Mouse (Mus musculus) brown adipose tissue, adult 24 weeks (tissue): ENCODE results near the gene Axin2. TPM values are rescaled to one million over a fixed set of nuclear protein-coding genes. Genes with fewer than 3 reads are reported as not detected.

Source experiments
- H3K27ac ChIP-seq: fragments of 200-500 bp; replicated peaks from 2 replicates; pipeline ENCODE4 v1.5.1; 2012; ENCODE audit warnings: low read depth, mild to moderate bottlenecking, low read length
- H3K4me1 ChIP-seq: fragments of 200-500 bp; 2 replicates; pipeline ENCODE4 v1.6.1; 2012; ENCODE audit warnings: low read length, mixed read lengths; ENCODE audit not compliant: control insufficient read depth, insufficient read depth, insufficient read length
- H3K4me3 ChIP-seq: fragments of 200-500 bp; 2 replicates; pipeline ENCODE4 v1.5.1; 2012; ENCODE audit warnings: low read depth, mild to moderate bottlenecking, low read length, moderate library complexity; ENCODE audit not compliant: insufficient read depth
- polyA plus RNA-seq: library from polyadenylated mRNA; stranded (reverse); fragments of >200 nt; gene quantifications from 2 replicates; pipeline ENCODE4 v1.2.4, GENCODE M21; 2012; ENCODE audit not compliant: missing spikeins, insufficient read depth, insufficient read length

Gene Axin2
- polyA plus RNA-seq, 1 experiment = 19.4 TPM

GRCm38 (mm10) chr11:108989940-108990339, 69.8 kb downstream of the Axin2 start:
- Histone ChIP-seq H3K4me3 (no peak overlapping the region), H3K4me1 (peaks cover 5% of the 10 kb centered on the region; the same call in 1 of the 2 replicates), H3K27ac (peak overlapping the region; percentile 96)

GRCm38 (mm10) chr11:108993414-108993813, 73.3 kb downstream of the Axin2 start:
- H3K27ac ChIP-seq = peak overlapping the region; percentile 53
- no peak overlapping the region for H3K4me3 ChIP-seq
- H3K4me1 ChIP-seq = peaks cover 5% of the 10 kb centered on the region; the same call in 1 of the 2 replicates

GRCm38 (mm10) chr11:108995196-108995989, 75.2 kb downstream of the Axin2 start:
- Histone ChIP-seq H3K4me3 (no peak overlapping the region), H3K4me1 (peaks cover 5% of the 10 kb centered on the region; the same call in 1 of the 2 replicates), H3K27ac (peak overlapping the region; percentile 99)

- H3K27ac ChIP-seq = peak overlapping the region; percentile 99
- no peak overlapping the region for H3K4me3 ChIP-seq
- H3K4me1 ChIP-seq = peaks cover 5% of the 10 kb centered on the region; the same call in 1 of the 2 replicates
Measured at GRCm38 (mm10) chr11:108995990-108996533, 75.9 kb downstream of the Axin2 start.

GRCm38 (mm10) chr11:108997816-108998215, 77.7 kb downstream of the Axin2 start:
- Histone ChIP-seq H3K4me1 (peaks cover 5% of the 10 kb centered on the region; the same call in 1 of the 2 replicates), H3K4me3 (no peak overlapping the region), H3K27ac (peak overlapping the region; percentile 99)

Other genes with a start within 250 kb of the Axin2 start
- not detected in 2 replicates for gene E030025P04Rik, start 224.0 kb downstream of the Axin2 start, polyA plus RNA-seq